Mouse (Mus musculus) heart, postnatal 25 days (tissue): ENCODE data around the gene Zfp366. TPM values are rescaled to one million over a fixed set of nuclear protein-coding genes. Genes with fewer than 3 reads are reported as not detected.
"Not testable (repeated sequence)": the region's sequence is repeated elsewhere in the genome, so short reads cannot be mapped to it uniquely, and the experiment has no call there.

ENCODE experiments used
- DNase-seq: peaks from one replicate; pipeline ENCODE4 v3.0.0; 2022; ENCODE audit warnings: low spot score
- intact Hi-C: fragments of 180-260 bp; cut with DNase I; formaldehyde crosslinking; loops from one replicate; pipeline ENCODE4 v1.15.1; 2025
- total RNA-seq, 2 experiments: library from RNA; stranded (reverse); gene quantifications; 2 replicates each; pipeline ENCODE4 v1.2.3; 2021

The Zfp366 gene
- total RNA-seq = 10 to 100 TPM in 1 of 2 experiments, 1 to 10 TPM in 1; 8.9 to 11.6 TPM

DNA sequence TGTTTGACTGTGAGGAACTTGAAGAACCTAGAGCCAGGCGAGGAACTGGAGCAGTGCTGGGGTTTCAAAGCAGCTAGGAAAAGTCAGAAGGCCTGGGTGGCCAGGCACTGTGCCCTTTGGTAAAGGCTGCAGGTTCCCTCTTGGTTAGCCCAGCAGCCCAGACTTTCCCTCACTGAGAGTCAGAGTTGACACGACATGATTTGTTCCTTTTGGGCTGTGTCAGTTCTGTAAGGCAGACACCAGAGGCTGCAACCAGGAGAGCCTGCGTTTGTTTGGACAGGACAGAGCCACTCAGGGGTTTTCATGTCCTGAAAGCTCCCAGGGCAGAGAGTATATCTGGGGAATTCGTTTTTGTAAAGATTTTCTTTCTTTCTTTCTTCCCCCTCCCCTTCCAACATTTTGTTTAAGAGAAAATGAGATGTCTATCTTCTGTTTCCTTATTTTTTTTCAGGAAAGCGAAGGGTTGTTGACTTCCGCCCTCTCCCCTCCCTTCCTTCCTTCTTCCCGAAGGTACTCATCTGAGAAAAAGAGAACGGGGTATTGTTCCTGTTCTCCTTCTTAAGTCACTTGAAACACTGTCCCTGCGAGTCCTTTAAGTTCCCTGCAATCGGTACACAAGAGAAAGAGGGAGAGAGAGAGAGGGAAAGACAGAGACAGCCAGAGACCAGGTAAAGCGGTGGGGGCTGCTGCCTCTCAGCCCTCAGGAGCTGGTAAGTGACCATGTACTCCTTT lies at the start of gene Zfp366:
Zfp366 (plus strand) TSS at position 669 of the 732 bp plus-strand sequence.
- intact Hi-C loops = loop anchor here (2.0 kb wide), 1 partner anchor 52 kb away; no protein-coding TSS in a partner anchor
- DNase-seq = no peak

DNA sequence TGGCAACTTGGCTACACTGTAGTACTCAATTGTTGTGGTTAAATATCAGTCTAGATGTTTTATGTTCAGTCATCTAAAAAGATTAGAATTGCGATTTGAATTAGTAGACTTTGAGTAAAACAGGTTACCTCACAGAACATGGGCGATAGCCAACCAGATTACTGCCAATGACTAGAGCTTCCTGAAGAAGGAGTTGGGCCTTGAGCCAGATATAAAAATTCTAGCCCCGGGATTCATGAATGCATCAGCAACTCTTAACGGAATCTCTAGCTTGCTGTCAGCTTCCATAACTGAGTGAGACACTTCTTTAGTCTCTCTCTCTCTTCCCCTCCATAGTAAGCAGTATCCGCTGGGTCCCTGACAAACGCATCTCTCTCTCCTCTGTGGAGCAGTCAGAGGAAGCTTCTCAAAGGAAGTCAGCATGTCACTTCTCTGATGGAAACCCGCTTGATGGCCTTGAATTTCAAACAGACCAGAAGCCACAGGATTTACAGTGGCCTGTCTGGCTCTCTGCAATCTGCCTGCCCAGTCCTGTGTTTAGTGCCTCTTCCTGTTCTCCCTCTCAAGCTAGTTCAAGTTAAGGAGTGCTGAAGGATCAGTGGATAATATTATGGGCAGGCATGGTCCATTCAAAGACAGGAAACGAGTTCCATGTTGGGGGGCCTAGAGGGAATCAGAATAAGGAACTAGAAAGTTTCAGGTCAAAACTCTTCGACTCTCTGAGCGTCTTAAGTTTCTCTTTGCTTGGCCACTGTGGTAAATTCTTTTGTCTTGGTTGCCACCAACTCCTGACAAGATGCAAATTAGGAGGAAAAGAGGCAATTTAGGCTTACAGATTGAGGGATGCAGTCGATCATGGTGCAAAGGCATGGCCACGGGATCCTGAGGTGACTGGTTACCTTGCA lies 46.0 kb upstream of the Zfp366 start:
- intact Hi-C loops = no loop called here
- no peak for DNase-seq

GRCm38 (mm10) chr13:99146355-99146871 lies 38.2 kb upstream of the Zfp366 start:
- DNase-seq = no peak
- intact Hi-C loops = no loop called here

DNA sequence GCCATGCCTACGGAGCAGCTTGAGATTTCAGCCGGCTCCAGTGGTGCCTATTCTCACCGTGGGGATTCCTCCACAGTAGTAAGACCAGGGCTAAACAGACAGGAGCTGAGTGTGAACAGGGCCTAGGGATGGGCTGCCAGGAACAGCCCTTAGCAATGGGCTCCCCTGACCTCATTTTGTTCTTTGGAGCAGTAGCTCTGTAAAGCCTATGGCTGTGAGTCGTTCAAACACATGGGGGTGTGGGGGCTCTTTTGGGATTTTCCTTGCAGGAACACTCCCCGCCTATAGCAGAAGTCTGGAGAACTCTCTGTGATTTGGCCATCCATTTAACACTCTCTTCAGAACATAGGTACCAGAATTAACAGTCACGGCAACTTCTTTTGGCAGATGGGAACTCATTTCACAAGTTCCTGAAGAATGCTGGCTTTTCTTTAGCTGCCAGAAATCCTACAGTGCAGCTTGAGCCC lies 36.9 kb upstream of the Zfp366 start:
- DNase-seq = no peak
- intact Hi-C loops = no loop called here

- no peak for DNase-seq
- intact Hi-C loops = no loop called here
These were observed 34.9 kb upstream of the Zfp366 start for GRCm38 (mm10) chr13:99149551-99150305.

GRCm38 (mm10) chr13:99150626-99151025 lies 34.0 kb upstream of the Zfp366 start:
- DNase-seq = no peak
- intact Hi-C loops = no loop called here

GRCm38 (mm10) chr13:99151121-99151520 lies 33.5 kb upstream of the Zfp366 start:
- intact Hi-C loops = no loop called here
- no peak for DNase-seq

DNA sequence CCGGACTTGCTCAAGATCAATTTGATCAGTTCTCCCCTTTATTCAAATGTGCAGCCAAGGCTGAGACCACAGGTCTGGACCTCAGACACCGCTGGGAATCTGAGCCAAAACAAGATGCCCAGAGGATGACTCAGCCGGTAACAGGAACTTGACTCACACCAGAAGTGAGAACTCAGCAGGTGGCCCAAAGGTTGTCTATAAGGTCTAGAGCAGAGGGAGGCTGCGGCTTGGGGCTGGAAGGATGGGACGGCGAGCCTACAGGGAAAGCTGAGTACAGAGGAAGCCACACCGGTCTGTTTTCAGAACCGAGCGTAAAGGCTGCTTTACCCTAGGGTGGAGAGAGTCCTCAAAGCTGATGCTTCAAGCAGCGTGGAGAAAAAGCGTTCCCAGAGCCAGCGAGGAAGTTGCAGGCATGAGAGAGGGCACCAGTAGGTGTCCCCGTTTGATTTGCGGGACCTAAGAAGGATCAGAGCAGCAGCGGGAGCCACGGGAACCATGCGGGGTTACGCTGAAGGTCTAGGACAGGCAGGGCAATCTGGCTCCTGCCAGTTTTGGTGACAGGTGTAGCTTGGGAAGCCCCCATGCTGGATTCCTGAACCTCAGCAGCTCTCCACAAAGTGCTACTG lies 32.2 kb upstream of the Zfp366 start:
- intact Hi-C loops = no loop called here
- DNase-seq = no peak

DNA sequence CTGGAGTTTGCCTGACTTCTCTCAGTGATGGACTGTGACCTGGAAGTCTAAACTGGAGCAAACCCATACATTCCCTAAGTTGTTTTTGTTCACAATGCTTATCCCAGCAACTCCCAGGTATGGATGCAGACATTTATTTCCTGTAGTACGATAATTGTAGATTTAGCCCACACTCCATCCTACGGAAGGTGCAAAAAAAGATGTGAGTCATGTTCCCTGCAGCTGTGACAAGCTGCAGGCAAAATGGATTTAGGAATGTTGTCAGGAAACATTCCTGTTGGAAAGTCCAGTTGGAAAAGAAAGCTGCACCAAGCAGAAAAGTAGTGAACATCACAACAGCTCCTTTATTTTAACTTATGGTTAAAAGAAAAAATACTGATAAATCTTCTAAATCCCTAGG lies 26.9 kb upstream of the Zfp366 start:
- intact Hi-C loops = no loop called here
- DNase-seq = no peak

- intact Hi-C loops = no loop called here
- no peak for DNase-seq
These were observed 25.9 kb upstream of the Zfp366 start for GRCm38 (mm10) chr13:99158773-99159172.

- no peak for DNase-seq
- intact Hi-C loops = no loop called here
These were observed 21.6 kb upstream of the Zfp366 start for GRCm38 (mm10) chr13:99163071-99163470.

- intact Hi-C loops = no loop called here
- no peak for DNase-seq
These were observed 20.9 kb upstream of the Zfp366 start for GRCm38 (mm10) chr13:99163521-99164359.

- DNase-seq = no peak
- intact Hi-C loops = no loop called here
These were observed 20.3 kb upstream of the Zfp366 start for GRCm38 (mm10) chr13:99164360-99164759.

DNA sequence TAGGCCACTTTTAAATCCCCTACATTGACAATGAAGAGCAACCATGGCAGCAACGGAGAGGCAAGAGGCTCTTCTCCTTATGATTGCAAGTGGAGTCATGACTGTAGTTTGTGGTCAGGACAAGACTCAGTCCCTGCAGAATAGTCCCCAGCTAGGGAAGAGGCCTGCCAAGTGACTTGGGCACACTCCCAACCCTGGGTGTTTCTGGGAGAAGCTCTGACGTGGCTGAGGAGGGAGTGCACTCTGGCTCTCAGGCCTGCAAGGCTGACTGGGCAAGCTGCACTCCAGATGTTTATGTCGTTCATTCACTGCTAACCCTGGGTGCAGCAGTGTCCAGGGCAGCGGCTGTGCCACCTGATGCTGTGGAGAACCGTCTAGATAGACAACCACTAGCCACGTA lies 15.2 kb upstream of the Zfp366 start:
- intact Hi-C loops = no loop called here
- DNase-seq = peak; percentile 82

DNA sequence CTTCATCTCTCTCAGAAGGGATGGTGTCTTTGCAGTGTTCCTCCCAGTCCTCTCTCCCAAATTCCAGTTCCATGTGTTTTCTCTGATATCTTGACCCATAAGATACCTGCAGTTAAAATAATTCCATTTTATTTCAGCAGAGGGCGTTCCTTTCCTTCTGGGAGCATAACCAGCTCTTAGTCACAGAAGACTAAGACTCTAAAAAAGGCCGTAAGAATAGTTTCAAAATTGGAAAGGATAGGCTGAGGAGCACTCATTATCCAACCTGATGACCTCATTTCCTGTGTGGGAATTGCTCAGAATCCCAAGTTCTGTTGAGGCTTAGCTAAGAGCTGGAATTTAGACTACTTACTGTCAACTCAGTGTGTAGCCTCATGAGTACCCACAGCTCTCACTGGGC lies 14.3 kb upstream of the Zfp366 start:
- intact Hi-C loops = loop anchor here (2.0 kb wide), 1 partner anchor 146 kb away; no protein-coding TSS in a partner anchor
- DNase-seq = no peak

DNA sequence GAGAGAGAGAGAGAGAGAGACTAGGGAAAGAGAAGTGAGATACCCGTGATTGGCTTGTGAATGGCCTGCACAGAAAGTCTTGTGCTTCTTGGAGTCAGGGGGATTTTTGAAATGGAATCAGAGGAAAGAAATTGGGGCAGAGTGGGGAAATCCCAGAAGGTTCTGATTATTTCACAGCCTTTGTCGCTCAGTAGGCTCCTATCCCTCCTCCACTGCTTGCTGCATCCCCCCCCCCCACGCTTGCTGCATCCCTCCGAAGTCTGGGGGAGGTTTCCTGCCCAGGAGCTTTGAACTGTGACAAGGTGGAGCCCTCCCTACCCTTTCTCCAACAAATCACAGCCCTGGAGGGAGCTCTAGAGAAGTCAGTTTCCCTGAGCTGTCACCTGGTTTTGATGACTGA lies 10.8 kb upstream of the Zfp366 start:
- intact Hi-C loops = no loop called here

GRCm38 (mm10) chr13:99182828-99183227 lies 1.8 kb upstream of the Zfp366 start:
- intact Hi-C loops, DNase-seq: not testable (repeated sequence)

More for the DNA sequence above, 10.8 kb upstream of the Zfp366 start:
- no peak for DNase-seq

DNA sequence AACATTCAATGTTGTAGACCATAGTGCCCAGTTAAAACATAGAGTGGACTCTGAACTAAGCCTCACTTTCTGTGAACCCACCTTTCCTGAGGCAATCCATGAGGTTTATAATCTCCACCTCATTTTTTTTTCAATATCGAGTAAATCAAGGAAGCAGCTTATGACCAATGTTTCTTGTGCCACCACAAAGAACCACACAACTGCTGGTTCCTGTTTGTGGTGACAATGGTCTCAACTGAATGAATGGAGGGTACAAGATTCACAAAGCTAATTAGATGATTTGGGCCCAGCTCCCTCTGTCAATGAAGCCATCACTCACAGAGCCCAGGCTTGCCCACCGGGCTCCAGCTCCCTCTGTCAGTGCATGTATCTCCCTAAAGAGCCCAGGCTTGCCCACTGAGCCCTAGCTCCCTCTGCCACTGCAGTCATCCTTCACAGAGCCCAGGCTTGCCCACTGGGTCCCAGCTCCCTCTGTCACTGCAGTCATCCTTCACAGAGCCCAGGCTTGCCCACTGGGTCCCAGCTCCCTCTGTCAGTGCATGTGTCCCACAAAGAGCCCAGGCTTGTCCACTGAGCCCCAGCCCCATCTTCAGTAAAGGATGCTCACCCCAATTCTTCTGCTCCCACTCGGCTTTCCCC lies 1.2 kb upstream of the Zfp366 start:
- intact Hi-C loops = no loop called here

More for the DNA sequence above, 1.2 kb upstream of the Zfp366 start:
- no peak for DNase-seq
